Mouse (Mus musculus) embryo, embryonic 9.5 days (tissue): ENCODE results near the gene Grm8.

Experiments used
- DNase-seq: peaks from one replicate; pipeline ENCODE4 v3.0.0-alpha.2; 2017; ENCODE audit errors: extremely low spot score

The Grm8 gene

GRCm38 (mm10) chr6:28135001-28135401, at the start of gene Grm8:
Gene Grm8, minus strand, starts transcription at chr6:28135178.
- peak; percentile 71 for DNase-seq

DNA sequence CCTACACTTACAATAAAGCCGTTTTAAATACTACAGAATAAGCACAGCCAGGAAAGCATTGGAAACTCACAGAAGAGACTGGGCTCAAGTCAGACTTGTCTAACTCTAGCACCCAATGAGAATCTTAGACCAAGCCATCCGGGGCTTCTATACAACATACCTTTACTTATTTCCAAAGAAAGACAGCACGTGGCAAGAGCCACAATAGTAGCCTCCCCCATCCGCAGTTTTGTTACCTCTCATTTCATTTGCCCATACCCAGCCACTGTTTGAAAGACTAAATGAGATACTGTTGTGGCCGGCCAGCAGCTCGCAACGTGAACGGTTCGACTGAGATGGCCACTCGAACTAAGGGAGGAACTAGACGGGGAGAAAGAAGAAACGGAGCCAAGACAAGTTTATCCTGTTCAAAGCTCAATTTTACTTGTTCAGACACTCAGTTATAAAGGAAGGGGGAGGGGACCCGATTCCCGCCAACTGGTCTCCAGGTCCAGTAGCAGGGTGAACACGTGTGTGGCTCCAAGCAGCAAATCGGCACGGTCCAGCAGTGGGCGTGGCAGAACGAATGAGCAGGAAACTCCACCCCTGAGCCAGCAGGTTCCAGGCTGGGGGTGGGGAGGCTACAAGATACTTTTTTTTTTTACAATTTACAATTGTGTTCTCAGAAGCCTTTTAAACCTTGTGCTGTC, 35.0 kb upstream of the Grm8 start:
- DNase-seq: no peak

GRCm38 (mm10) chr6:28160399-28160798, 25.4 kb upstream of the Grm8 start:
- no peak for DNase-seq

DNA sequence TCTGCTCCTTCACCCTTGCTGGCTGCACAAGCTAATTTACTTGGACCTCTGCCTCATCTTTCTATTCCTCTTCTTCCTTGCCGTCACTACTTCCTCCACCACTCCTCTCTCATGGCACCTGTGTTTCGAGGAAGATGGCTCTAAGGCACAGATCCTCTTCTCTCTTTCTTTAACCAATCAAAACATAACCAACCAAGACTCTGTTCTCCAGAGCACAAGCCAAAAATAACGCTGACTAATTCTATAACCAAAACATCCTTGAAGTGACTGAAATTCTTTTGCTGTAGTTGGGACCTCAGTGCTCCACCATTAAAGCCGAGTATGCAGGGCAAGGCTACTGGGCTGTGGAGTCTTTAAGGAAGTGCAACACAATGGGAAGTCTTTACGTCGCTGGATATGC, 11.5 kb upstream of the Grm8 start:
- no peak for DNase-seq

DNA sequence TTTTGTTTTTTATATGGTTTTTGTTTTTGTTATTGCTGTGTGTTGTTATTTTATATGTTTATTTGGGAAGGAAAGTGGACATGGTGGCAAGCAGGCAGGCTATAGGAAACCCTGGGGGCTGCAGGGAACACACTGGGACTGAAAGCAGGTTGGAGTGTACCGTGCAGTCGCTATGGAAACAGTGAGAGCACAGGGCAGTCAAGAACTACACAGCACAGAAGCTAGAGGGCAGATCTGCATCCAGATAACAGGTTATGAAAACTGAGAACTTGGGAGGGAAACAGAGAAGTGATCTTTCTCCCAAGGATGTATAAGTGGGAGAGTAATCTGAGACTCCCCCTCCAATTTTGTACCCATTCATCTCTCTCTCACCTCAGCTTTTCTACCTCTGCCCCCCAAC, 7.4 kb upstream of the Grm8 start:
- DNase-seq: no peak

GRCm38 (mm10) chr6:28135411-28136233, 644 bp upstream of the Grm8 start:
- peak; percentile 91 for DNase-seq

DNA sequence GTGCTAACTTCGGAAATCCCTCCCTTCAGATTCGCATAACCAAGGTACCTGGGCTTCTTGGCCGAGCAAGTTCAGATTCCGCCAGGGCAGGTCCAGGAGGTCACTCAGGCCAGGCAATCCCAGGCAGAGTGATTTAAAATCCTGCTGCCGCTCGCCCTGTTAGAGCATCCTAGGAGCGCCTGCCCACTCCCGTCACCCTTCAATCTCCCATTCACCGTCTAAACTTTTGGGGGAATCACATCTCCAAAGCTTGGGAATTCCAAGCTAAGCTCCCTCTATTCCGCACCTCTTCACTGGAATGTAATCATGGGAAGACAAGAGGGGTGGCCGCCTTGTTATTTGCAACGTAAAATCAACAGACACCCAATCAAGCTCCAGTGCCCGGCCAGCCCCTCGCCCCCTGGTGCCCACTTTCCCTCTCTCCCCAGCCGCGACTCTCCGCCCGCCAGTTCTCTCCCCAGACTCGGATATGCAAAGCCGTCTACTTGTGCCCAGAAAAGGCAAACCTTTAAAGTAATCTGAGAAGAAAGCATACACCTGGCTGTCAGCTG, 652 bp downstream of the Grm8 start:
- DNase-seq: peak; percentile 64

DNA sequence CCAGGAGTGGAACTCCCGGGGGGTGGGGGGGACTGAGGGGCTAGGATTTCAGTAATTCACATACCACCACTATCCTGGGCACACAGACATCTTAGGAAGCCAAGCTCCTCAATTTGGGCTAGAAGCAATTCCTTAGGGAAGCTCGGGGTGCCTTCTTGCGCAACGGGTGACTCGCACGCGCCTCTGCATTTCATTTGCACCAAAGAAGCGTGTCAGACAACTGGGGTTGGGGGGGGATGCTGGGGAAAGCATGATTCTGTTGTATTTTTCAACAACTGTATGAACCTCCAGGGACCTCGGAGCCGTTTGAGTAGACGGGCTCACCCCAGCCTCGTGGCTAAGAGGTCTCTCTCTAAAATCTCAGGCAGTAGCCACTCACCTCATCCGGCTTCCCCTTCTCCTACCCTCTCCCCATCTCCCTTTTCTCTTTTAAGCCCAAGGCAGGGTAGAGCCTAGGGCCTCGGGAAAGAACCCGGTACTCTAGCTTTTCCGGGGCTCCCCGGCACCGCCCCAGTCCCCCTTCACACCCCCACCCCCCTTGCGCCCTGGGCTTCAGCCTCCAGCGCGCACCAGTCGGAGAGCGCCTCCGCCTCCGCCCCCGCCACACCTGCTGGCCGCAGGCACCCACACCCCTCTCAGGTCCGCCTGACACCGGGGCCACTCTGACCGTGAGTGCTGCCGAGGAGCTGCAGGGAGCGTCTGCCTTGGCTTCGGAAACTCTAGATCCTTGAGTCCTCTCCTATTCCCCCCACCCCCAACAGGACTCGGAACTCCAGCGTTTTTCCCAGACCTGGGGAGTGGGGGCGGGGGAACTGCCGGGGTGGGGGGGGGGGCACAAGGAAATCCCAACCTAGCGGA, 1.5 kb downstream of the Grm8 start:
- DNase-seq: peak; percentile 29

DNA sequence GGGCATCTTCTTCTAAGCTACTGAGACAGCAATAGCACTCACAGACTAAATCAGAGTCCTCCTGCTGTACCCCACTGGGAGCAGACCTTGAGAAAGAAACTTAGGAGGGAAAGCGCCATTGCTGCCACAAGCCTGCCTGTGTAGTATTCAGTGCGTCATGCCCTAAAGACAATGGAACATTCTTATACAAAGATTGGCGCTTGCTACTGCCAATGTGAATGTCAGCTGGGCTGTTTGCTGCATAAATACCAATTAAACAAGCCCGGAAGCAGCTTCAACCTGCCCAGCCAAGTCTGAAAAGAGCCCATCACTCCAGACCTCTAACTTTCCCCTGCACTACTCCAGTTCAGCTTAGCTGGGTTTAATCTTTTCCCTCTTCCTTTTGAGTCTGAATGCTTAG, 2.9 kb downstream of the Grm8 start:
- DNase-seq: no peak

GRCm38 (mm10) chr6:28128871-28129270, 6.1 kb downstream of the Grm8 start:
- DNase-seq: no peak

DNA sequence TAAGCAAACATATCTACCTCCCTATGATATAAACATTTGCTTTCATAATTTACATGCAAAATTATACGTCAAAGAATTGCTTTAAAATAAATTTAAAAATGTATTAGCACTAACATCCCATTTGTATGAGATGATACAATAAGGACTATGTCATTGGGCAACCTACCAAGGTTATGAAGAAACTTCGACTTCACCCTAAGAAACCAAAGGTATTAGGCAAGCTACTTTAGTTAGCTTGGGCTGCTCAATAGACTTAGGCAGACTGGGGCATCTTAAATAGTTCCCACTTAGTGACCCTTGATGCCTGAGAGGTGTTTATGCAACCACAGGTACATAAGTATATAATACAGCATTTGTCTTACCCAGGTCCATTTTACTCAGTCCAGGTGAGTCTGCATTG, 19.5 kb downstream of the Grm8 start:
- DNase-seq: no peak

DNA sequence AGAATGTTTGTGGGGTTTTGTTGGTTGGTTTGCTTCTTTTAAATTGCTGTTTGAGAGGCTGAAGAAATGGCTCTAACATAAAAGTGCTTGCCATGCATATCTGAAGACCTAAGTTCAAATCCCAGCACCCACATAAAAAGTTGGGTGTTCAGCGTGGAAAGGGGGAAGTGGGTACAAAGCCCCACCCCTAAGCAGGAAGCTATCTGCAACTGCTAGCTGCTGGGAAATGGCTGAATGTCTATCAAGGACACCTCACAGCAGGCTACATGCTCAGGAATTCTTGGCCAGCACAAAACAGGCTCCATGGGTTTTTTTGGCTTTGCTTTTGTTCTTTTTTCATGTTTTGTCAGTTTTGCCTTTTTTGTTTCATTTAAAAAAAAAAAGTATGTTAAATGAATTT, 20.1 kb downstream of the Grm8 start:
- no peak for DNase-seq

DNA sequence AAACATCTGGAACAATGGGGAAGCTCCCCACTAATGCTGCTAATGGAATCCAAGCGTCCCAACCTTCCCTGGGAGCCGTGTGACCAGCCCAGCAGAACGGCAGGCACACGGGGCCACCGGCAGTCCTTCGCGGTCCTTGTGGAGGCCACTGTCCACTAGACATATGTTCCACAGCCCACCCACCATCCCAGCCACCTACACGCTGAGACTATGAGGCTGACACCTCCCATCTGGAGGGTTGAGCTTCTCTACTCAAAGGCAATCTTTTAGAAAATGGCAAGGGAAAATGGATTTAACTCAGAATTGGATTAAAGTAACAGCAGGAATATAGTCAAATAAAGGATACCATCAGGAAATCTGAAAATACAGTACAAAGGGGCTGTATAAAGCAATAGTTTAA, 23.4 kb downstream of the Grm8 start:
- no peak for DNase-seq

GRCm38 (mm10) chr6:28102608-28103316, 32.2 kb downstream of the Grm8 start:
- peak; percentile 22 for DNase-seq

DNA sequence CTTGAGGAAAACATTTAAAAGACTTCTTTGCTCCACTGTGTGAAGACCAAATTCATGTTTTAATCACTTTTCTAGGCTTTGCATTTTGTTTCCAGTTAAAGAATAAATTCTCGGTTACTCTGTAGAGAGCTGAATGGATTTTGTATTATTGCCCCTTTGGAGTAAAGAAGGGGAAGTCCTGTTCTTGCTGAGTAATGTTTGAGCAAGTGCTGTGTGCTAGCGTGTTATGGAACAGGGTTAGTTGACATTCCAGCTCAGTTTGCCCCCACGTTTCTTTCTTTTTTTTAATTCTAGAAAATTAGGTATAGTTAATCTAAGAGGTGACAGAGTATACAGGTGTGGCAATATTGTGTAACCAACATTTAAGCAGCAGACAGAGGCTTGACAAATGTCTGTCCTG, 35.0 kb downstream of the Grm8 start:
- DNase-seq: no peak

GRCm38 (mm10) chr6:28092511-28092910, 42.5 kb downstream of the Grm8 start:
- no peak for DNase-seq

DNA sequence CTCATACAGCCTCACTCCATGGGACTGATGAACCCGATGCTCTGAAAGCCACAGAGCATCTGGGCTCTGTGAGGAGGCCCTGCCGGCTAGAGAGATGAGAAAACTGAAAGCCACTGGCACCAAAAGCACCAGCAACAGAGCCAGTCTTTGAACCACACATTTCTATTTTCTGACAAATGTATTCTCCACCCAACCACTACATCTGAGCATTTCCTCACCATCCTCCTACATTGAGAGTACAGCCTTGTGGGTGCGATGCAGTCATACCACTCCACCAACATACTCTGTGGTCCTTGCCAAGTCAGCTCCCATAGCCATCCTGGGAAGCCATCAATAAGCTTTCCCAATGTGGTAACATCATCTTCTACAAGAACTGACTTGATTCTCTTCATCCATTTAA, 43.1 kb downstream of the Grm8 start:
- DNase-seq: no peak

- no peak for DNase-seq
These were observed 44.0 kb downstream of the Grm8 start for GRCm38 (mm10) chr6:28090981-28091380.

DNA sequence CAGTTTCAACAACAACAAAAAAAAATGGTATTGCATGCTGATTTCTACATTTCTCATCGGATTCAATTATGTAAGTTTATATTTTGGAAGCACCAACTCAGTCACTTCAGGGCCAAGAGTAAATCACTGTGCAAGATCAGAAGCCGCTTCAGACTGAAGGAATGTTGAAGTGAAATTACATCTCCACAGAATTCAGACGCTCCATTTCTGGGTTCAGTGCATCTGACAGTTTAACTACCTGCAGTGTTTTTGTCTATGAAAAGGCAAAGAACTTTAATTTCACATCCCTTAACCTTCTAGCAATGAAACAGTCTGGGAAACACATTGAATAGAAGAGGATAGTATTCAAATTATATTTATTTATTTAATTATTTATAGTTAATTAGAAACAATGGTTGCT, 59.4 kb downstream of the Grm8 start:
- no peak for DNase-seq

DNA sequence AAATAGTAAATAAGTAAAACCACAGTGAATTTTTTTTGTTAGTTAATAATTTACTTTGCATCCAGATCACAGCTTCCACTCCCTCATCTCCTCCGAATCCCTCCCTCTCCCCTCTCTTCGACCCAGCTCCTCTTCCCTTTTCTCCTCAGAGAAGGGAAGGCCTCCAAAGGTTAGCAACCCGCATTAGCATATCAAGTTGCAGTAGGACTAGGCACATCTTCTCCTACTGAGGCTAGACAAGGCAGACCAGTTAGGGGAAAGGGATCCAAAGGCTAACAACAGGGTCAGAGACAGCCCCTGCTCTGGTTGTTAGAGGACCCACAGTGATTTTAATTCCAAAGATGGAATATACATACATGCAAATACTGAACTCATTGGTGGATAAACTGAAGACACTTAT, 60.5 kb downstream of the Grm8 start:
- no peak for DNase-seq

DNA sequence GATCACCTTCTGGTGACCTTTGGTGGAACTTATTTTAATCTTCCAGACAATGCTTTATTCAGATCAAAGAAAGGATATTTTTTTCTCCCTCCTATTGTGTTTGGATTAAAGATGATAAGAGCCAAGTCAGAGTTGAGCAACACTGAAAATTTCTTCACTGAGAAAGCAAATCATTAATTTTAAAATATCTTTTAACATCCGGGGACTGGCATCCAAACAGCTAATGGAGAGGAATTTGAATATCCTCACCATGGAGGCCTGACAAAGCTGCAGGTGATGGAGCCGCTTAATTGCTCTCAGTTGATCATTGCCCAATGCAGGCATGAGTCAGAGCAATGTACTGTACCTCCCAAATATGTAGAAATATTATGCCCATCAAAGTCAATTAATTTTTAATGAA, 83.0 kb downstream of the Grm8 start:
- DNase-seq: no peak

GRCm38 (mm10) chr6:28042339-28042738, 92.6 kb downstream of the Grm8 start:
- DNase-seq: no peak
